Mouse (Mus musculus) embryo, embryonic 10 days (tissue): Measurements from ENCODE around the gene Gramd1c.

Experiments used
- DNase-seq: peaks from one replicate; pipeline ENCODE4 v3.0.0-alpha.2; 2015; ENCODE audit warnings: low spot score

Gene Gramd1c

DNA sequence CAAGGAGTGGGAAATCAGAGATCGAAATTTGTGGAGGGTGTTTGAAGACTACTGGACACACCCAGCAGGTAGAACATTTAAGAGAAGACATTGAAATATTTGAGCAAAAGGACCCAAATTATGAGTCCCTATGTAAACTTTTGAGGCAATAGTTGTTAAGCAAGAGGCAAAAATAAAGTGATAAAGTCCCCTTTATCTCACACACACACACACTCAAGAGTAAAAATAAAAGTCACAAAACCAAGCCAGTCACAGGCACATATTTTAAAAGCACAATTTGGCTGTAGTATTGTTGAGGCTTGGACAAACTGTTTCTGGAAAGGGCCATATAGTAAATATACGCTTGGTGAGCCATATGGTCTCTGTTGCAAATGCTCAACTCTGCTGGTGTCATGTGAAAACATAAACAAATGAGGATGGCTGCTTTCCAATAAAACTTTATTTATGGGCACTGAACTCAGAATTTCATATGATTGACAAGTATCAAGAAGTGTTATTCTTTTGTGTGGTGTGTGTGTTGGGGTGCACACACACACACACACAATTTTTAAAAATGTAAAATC is 44.1 kb downstream of the Gramd1c start:
- DNase-seq: no peak

DNA sequence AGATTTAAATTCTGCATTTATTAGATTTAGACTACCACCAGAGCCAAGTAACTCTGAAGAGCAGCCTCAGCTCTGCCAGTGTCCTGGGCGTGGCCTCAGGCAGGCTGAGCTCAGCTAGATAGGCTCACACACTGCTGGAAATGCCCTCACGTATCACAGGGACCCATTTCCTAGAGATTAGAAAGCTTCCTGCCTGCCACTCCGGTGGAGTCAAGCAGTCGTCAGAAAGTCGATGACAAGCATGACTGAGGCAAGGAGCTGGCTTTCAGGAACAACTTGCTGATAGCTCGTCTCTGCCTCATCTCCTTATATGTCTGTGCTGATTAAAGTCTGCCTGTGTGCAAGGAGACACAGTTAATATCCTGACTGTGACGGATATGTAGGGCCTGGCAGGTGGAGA is 44.8 kb downstream of the Gramd1c start:
- no peak for DNase-seq

GRCm38 (mm10) chr16:44017707-44018106 is 45.4 kb downstream of the Gramd1c start:
- no peak for DNase-seq

GRCm38 (mm10) chr16:44016164-44016563 is 47.0 kb downstream of the Gramd1c start:
- peak; percentile 53 for DNase-seq

DNA sequence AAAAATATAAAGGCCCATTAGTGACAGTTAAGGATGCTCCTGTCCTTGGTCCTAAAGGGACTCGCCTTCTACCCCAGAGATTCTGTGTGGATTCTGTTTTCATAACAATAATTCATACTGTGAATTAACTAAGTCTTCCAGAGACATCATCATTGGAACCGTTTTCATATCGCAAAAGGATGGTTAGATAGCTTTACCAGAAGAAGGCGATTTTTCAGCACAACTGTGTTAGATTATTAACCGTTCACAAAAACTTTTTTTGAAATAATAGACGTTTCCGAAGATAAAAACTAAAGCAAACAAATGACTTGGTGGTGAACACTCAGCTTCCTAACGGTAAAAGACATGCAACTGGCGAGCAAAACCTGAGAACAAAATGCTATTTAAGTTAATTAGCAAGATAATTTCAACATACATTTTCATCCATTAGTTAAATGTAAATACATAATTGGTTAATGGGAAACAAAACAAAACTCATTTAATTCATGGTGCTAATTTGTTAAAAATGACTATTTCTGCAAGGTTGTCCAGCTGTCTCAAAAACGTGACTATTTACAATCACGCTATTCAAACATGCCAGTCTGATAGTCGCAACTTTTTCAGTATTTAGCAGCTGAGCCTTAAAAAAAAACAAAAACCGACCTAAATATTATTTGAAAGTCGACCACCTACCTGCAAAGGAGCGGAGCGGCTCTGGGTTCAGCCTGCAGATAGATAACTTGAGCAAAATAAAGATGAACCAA is 47.6 kb downstream of the Gramd1c start:
- no peak for DNase-seq

- DNase-seq: no peak
These were observed 52.1 kb downstream of the Gramd1c start for GRCm38 (mm10) chr16:44011010-44011409.

GRCm38 (mm10) chr16:44002086-44002485 is 61.1 kb downstream of the Gramd1c start:
- peak; percentile 20 for DNase-seq

- no peak for DNase-seq
These were observed 63.6 kb downstream of the Gramd1c start for GRCm38 (mm10) chr16:43999541-43999940.

GRCm38 (mm10) chr16:43999111-43999510 is 64.0 kb downstream of the Gramd1c start:
- DNase-seq: no peak

GRCm38 (mm10) chr16:43994623-43995022 is 68.5 kb downstream of the Gramd1c start:
- DNase-seq: no peak

GRCm38 (mm10) chr16:43986299-43986698 is 76.8 kb downstream of the Gramd1c start:
- no peak for DNase-seq

DNA sequence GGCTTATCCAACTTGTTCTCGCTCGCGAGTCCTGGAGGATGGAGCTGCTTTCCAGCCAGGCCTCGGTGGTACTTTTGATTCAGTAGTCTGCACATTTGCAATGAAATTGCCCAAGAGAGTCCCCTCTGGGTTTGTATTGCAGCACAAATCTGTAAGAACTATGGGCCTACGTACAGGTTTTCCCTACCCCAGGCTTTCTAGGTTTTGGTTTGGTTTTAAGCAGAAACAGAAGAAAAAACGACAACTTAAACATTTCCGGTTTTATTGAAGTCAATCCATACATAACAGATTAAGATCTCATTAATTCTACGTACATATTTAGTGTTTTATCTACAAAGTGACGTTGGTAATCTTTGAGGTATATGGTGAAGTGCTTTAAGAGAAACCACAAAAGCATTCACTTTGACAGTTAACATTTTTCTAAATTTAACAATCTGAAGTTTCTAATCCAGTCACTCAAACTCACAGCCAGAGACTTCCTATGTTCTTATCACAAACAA is 83.0 kb downstream of the Gramd1c start:
- no peak for DNase-seq

DNA sequence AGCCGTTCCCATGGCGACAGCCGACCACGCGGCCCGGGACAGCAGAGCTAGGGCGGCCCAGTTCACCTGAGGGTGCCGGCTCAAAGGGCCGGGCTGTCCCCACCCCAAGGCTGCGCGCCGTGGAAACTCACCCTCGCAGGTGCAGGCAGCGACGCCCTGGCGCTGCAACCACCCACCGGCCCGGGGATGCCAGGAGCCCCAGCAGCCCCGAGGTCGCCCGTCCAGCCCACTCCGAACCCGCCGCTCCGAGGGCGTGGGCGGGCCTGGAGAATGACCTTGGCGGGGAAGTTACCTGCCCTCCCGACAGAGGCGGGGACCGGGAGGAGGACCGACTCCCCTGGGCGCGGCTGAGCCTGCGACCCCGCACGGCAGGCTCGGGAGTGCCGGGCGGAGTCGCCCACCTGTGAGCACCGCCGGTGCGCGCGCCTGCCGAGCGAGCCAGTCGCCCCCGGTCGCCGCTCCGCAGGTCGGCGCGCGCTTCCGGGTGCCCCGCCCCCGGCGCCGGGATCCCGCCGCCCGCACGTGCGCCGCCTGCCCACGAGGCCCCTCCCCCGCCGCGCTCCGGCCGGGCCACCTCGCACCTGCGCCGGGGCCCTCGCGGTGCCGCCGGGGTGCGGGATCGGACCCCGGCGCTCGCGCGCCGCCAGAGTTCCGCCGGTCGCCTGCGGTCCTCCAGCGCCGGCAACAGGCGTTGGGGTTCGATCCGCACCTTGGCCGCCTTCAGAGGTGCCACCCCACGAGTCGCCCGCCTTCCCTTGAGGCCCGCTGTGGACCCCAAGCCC is 83.6 kb downstream of the Gramd1c start, which contains the start of gene Zdhhc23:
Gene Zdhhc23 (minus strand): TSS at position 464 of the 782 bp plus-strand sequence.
- peak; percentile 15 for DNase-seq

DNA sequence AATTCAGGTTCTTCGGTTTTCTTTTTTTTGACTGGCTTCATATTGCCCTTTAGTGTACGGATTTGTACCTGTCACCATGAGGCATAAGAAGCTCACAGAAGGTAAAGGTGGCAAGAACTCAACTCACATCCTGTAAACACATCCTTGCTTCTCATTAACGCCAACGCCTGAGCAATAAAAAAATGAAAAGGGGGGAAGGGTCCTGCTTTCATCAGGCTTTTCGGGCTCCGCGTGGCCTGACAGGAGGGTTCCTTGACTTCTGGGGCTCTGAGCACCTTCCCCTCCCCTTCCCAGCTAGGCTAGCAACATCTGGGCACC is 84.2 kb downstream of the Gramd1c start:
- peak; percentile 57 for DNase-seq

DNA sequence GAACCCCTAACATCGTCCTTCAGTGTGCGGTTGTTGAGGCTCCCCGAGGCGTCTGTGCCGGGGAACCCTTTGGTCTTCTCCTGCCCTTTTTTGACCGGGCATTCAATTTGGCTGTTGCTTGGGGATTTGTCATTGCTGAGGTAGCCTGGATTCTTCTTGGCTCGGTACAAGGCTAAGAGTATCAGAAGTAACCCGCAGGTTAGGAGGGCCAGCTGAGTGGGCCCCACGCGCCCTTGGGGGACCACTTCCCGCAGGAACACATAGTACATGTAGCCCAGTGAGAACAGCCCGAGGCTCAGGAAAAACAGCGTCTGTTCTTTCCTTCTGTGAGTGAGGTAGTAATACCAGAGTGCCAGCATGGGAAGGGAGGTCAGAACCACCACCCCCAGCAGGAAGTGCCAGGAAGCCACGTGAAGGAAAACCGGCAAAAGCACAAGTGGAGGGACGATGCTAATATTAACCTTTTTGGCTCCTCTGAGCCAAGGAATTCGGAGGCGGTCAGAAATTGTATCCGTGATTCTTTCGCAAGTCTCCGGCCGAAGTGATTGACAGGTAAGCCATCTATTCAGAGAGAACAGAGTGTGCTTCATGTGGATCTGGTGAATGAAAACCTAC is 89.4 kb downstream of the Gramd1c start:
- no peak for DNase-seq

GRCm38 (mm10) chr16:43973147-43973546 is 90.0 kb downstream of the Gramd1c start:
- DNase-seq: no peak

- no peak for DNase-seq
These were observed 90.8 kb downstream of the Gramd1c start for GRCm38 (mm10) chr16:43972391-43972790.

- no peak for DNase-seq
These were observed 91.4 kb downstream of the Gramd1c start for GRCm38 (mm10) chr16:43971741-43972140.

DNA sequence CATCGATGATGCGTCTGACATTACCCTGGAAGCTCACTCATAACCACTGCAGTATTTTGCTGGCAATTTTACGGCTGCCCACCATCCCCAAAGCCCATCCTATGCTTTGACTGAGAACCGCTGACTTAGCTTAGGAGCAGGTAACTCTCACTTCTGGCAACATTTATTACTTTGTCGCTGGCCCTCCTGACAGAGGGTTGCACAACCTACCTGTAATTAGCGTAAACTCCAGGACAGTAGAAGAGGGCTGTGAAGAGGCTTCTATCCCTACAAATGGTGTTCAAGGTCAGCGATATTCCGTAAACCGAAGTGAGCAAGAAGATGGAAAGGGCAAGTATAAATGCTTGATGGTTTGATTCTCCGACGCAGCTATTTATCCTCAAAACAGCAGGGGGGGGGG is 92.0 kb downstream of the Gramd1c start:
- DNase-seq: no peak

GRCm38 (mm10) chr16:43970426-43970825 is 92.7 kb downstream of the Gramd1c start:
- no peak for DNase-seq

- no peak for DNase-seq
These were observed 97.3 kb downstream of the Gramd1c start for GRCm38 (mm10) chr16:43965781-43966389.

DNA sequence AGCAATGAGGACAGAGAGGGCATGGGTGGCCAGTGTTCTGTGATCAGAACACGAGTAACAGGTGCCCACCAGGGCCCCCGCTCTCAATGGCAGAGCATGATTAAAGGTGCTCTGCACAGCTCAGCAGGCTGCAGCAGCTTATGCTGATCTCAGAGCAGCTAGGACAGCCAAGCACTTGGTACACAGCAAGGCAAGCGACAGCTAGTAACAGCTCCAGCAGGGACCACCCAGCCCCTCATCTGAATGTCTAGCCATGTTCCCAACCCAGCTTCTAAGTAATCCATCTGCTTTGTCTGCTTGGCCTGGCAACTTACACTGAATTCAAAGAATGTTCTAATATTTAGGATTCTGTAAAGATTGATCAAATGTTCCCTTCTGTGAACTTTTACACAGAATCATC is 99.4 kb downstream of the Gramd1c start:
- no peak for DNase-seq
